Mouse (Mus musculus) liver, embryonic 14.5 days (tissue): ENCODE measurements around the gene Hgd. TPM values are rescaled to one million over a fixed set of nuclear protein-coding genes. Genes with fewer than 3 reads are reported as not detected.
"Not testable (repeated sequence)": the region's sequence is repeated elsewhere in the genome, so short reads cannot be mapped to it uniquely, and the experiment has no call there.

ENCODE experiments used
- ATAC-seq: fragments of 200-750 bp; cut with Nextera tagmentation; 2 replicates; pipeline ENCODE4 v1.8.0; 2017; ENCODE audit warnings: moderate number of reproducible peaks, mild to moderate bottlenecking, moderate library complexity; ENCODE audit not compliant: insufficient read depth
- DNase-seq, 3 experiments: peaks; one replicate each; pipeline ENCODE4 v3.0.0-alpha.2; 2012 to 2013; ENCODE audit warnings: low read depth in 3 of 3, low spot score in 3 of 3
- H3K27ac ChIP-seq: fragments of 300-500 bp; sonication (generic); 2 replicates; pipeline ENCODE4 v1.5.1; 2014; ENCODE audit warnings: moderate library complexity, mild to moderate bottlenecking, control low read depth, inconsistent platforms
- H3K27me3 ChIP-seq: fragments of 300-500 bp; sonication (generic); 2 replicates; pipeline ENCODE4 v1.6.1; 2014; ENCODE audit warnings: mild to moderate bottlenecking, low read length, moderate library complexity; ENCODE audit not compliant: control insufficient read depth, insufficient read depth
- H3K36me3 ChIP-seq: fragments of 300-500 bp; sonication (generic); replicated peaks from 2 replicates; pipeline ENCODE4 v1.6.1; 2014; ENCODE audit warnings: low read depth; ENCODE audit not compliant: control insufficient read depth, insufficient read depth
- H3K4me1 ChIP-seq, 2 experiments: fragments of 200-500 bp in 1 of 2; fragments of 300-500 bp in 1 of 2; sonication (generic) in 1 of 2; replicated peaks; 2 replicates each; pipeline ENCODE4 v1.6.1; 2012 to 2014; ENCODE audit warnings: antibody characterized with exemption in 1 of 2, inconsistent platforms in 1 of 2, low read length in 1 of 2; ENCODE audit not compliant: control insufficient read depth in 2 of 2, insufficient read depth in 2 of 2
- H3K4me2 ChIP-seq: fragments of 300-500 bp; sonication (generic); 2 replicates; pipeline ENCODE4 v1.6.1; 2014; ENCODE audit warnings: low read depth, mild to moderate bottlenecking, control low read depth, moderate library complexity
- H3K4me3 ChIP-seq, 2 experiments: fragments of 200-500 bp in 1 of 2; fragments of 300-500 bp in 1 of 2; sonication (generic) in 1 of 2; 2 replicates each; pipeline ENCODE4 v1.5.1; 2012 to 2014; ENCODE audit warnings: low read depth in 2 of 2, low read length in 2 of 2, mild to moderate bottlenecking in 2 of 2, control low read depth in 1 of 2, inconsistent platforms in 1 of 2, moderate library complexity in 1 of 2; ENCODE audit not compliant: insufficient read depth in 1 of 2
- H3K9ac ChIP-seq: fragments of 300-500 bp; sonication (generic); replicated peaks from 2 replicates; pipeline ENCODE4 v1.6.1; 2014; ENCODE audit warnings: mild to moderate bottlenecking, control low read depth, moderate library complexity
- H3K9me3 ChIP-seq: fragments of 300-500 bp; sonication (generic); 2 replicates; pipeline ENCODE4 v1.6.1; 2016; ENCODE audit warnings: low read length, mixed read lengths; ENCODE audit not compliant: control insufficient read depth
- CTCF ChIP-seq: IDR thresholded peaks from 2 replicates; pipeline ENCODE4 v1.5.1; 2016; ENCODE audit warnings: antibody characterized with exemption, low read depth, control low read depth
- EP300 ChIP-seq: IDR thresholded peaks from 2 replicates; pipeline ENCODE4 v1.6.1; 2016; ENCODE audit warnings: antibody characterized with exemption, low read depth
- WGBS: fragments of 180-500 bp; shearing (Covaris S2); extraction: QIAGEN DNeasy Blood & Tissue Kit; methylation state at CpG from one replicate; pipeline ENCODE4 v1.1.7; 2014; ENCODE audit not compliant: insufficient replicate concordance; 5-methylcytosine and 5-hydroxymethylcytosine counted together
- polyA plus RNA-seq, 2 experiments: library from polyadenylated mRNA; depleted of rRNA in 1 of 2; stranded (reverse) in 1 of 2; unstranded in 1 of 2; fragments of >200 nt; fragmentation: Nextera tagmentation in 1 of 2; extraction: Ambion mirVana in 1 of 2; gene quantifications; 2 replicates each; pipeline versions ENCODE4 v1.2.1 to v1.2.3; 2012 to 2014

Hgd gene
- polyA plus RNA-seq, 2 experiments, result 20.3 to 32.7 TPM

GRCm38 (mm10) chr16:37634578-37634977, 54.6 kb downstream of the Hgd start:
- WGBS, result 19% methylated on average over 9 of the region's 9 CpGs
- Histone ChIP-seq H3K4me1 (peaks cover 0 to 7% of the 10 kb centered on the region in 2 experiments; a peak in 2 of 4 replicates), H3K27ac (no peak overlapping the region), H3K4me3 (0 out of 4 replicates have a peak overlapping the region, but pooled peaks of 1 of the 2 experiments have one; percentile 4), H3K36me3 (no peaks in the 10 kb centered on the region), H3K9me3 (no peaks in the 10 kb centered on the region), H3K9ac (no peak overlapping the region), H3K4me2 (peak overlapping the region; percentile 34), H3K27me3 (no peaks in the 10 kb centered on the region)
- DNase-seq, result peak; percentile 39 to 45 (median 42)
- peak; percentile 91 for ATAC-seq
- TF ChIP-seq CTCF, result no peak
- TF ChIP-seq EP300, result peak; percentile 43

- no peak overlapping the region for H3K27ac ChIP-seq
- no peak overlapping the region for H3K9ac ChIP-seq
- no peak overlapping the region for H3K4me3 ChIP-seq
- peak; percentile 66 for ATAC-seq
- WGBS, result 39% methylated on average over 1 of the region's 1 CpGs
- H3K27me3 ChIP-seq, result no peaks in the 10 kb centered on the region
- H3K4me1 ChIP-seq, result peaks cover 0 to 7% of the 10 kb centered on the region in 2 experiments; a peak in 2 of 4 replicates
- no peaks in the 10 kb centered on the region for H3K36me3 ChIP-seq
- H3K4me2 ChIP-seq, result peak overlapping the region; percentile 0; the same call in 1 of the 2 replicates
- H3K9me3 ChIP-seq, result no peaks in the 10 kb centered on the region
- no peak for TF ChIP-seq EP300
- no peak for TF ChIP-seq CTCF
- no peak for DNase-seq
These were observed 55.1 kb downstream of the Hgd start for GRCm38 (mm10) chr16:37635095-37635494.

DNA sequence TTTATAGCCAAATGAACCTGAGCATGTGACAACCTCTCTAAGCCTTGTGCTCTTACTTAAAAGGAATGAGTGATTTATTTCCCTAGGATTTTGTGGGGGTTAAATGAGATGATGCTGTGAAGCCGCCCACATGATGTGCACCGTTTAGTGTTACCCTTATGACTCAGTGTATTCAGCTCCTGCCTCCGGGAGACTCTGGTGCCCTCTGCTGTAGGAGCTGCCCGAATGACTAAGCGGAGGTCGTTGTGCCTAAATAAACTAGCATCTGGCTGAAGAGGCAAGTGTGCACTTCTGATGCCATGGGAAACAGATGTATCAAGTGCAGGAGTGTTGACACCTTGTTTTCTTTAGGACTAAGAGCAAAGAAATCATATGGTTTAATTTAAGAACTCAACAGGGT, 56.2 kb downstream of the Hgd start:
- H3K4me3 ChIP-seq, result no peak overlapping the region
- DNase-seq (no peak), ATAC-seq (no peak)
- peak; percentile 48 for TF ChIP-seq CTCF
- no peak for TF ChIP-seq EP300
- no peaks in the 10 kb centered on the region for H3K9me3 ChIP-seq
- no peaks in the 10 kb centered on the region for H3K36me3 ChIP-seq
- H3K4me2 ChIP-seq, result no peak overlapping the region
- no peak overlapping the region for H3K27ac ChIP-seq
- WGBS, result 53% methylated on average over 6 of the region's 6 CpGs
- no peak overlapping the region for H3K9ac ChIP-seq
- no peaks in the 10 kb centered on the region for H3K27me3 ChIP-seq
- H3K4me1 ChIP-seq, result peaks cover 0 to 7% of the 10 kb centered on the region in 2 experiments; a peak in 2 of 4 replicates

- ATAC-seq (no peak), DNase-seq (no peak)
- Histone ChIP-seq H3K9ac (no peak overlapping the region), H3K4me3 (no peak overlapping the region), H3K4me1 (peaks cover 0 to 7% of the 10 kb centered on the region in 2 experiments; a peak in 2 of 4 replicates), H3K4me2 (no peak overlapping the region), H3K27me3 (no peaks in the 10 kb centered on the region), H3K27ac (no peak overlapping the region), H3K36me3 (no peaks in the 10 kb centered on the region), H3K9me3 (no peaks in the 10 kb centered on the region)
- TF ChIP-seq CTCF, result no peak
- no peak for TF ChIP-seq EP300
These were observed 57.8 kb downstream of the Hgd start for GRCm38 (mm10) chr16:37637802-37638201.

DNA sequence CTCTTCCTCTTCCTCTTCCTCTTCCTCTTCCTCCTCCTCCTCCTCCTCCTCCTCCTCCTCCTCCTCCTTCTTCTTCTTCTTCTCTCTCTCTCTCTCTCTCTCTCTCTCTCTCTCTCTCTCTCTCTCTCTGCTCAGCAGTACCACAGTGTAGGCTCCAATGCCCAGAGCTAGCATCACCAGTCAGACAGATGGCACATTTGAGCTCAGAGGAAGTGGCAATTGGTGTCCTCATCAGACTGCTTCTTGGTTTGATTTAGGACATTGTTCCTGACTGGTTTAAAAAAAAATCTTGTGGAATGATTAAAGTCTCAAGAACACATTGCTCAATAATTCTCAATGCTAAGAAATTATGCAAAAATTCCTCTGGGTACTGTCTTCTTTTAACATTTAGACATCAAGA, 60.6 kb downstream of the Hgd start:
- H3K9me3 ChIP-seq, H3K36me3 ChIP-seq, DNase-seq, H3K4me1 ChIP-seq, H3K4me2 ChIP-seq, ATAC-seq, H3K27me3 ChIP-seq, H3K27ac ChIP-seq, H3K9ac ChIP-seq, H3K4me3 ChIP-seq: not testable (repeated sequence)
